Mouse (Mus musculus): Measurements from ENCODE around the gene D1Ertd622e.

DNA sequence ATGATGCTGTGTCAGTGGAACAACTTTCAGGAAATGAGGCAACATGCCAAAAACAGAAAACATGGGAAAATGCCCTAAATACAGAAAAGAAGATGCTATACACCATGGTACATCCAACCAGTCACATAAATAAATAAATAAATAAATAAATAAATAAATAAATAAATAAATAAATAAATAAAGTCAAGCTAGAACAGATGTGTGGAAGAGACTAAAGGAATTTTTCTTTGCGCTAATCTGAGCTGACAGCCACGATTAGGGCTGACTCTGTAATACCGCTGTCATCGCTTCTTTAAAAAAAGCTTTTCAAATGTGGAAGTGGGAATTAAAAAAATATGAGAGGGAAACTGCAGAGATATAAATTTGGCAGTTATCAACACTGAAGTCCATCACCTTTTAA, 93.9 kb downstream of the D1Ertd622e start:
- TF ChIP-seq CTCF (IDR thresholded peaks at IDR 0.05; ENCODE audit: control insufficient read depth, insufficient read depth, low read length): no peak
- TF ChIP-seq POLR2A (IDR thresholded peaks at IDR 0.05; ENCODE audit: borderline replicate concordance, control insufficient read depth, low read depth, low read length): no peak

Data from bone marrow, adult 2 months (tissue).